Mouse (Mus musculus): ENCODE measurements at regions not wholly inside any gene's neighbourhood (a gene's known extent, or its start where the extent isn't known, plus 50 kb on each side); places are given as distances from the start of the nearest gene placed in this dataset.

DNA sequence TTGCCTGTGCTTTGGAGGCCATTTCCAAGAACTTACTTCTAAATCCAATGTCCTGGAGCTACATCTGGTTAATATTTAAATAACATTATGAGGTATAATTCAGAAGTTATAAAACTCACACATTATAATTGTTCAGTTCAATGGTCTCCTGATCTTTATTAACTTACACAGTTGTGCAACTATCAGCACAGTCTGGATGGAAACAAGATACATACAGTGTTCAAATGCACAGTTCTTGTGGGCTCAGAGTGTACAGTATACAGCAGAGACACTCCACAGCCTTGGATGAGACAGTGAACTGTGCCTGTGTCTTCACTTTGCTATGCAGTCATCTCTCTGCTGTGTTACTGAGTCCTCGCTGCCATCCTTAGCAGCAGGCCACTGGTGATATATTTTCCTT lies 121.8 kb upstream of the Zfand5 start:
- DNase-seq (ENCODE audit: low spot score in 2 of 2), result no peak

- no peak for DNase-seq (ENCODE audit: low spot score in 2 of 2)
Measured at GRCm38 (mm10) chr19:21146860-21147390, 125.2 kb upstream of the Zfand5 start.

DNA sequence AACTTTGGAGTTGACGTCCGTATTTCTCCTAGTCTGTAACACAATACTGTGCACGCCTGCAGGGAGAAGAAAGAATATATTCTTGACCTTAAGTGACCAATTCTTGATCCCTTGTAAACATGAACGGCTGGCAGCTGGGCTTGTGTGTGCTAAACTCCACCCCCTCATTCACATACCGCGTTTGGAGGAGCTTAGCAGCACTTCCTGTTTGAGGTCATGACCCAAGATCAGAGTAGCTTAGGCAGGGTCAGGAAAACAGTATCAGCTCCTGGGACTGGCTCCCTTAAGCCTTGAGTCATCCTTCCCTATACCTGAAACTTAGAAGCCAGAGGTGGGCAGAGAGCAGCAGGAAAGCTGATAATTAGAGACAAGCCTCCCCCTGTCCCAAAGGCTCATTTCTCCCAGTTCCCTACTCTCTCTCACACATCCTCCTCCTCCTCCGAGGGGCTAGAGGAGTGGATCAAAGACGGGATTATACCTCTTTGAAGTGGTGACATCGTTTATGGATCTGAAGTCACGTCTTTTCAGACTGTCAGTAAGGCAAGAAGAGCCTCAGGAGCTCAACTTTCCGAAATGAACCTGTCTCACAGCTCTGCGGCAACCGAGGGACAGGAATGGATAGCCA lies 127.3 kb upstream of the Zfand5 start:
- DNase-seq (ENCODE audit: low spot score in 2 of 2), result no peak

DNA sequence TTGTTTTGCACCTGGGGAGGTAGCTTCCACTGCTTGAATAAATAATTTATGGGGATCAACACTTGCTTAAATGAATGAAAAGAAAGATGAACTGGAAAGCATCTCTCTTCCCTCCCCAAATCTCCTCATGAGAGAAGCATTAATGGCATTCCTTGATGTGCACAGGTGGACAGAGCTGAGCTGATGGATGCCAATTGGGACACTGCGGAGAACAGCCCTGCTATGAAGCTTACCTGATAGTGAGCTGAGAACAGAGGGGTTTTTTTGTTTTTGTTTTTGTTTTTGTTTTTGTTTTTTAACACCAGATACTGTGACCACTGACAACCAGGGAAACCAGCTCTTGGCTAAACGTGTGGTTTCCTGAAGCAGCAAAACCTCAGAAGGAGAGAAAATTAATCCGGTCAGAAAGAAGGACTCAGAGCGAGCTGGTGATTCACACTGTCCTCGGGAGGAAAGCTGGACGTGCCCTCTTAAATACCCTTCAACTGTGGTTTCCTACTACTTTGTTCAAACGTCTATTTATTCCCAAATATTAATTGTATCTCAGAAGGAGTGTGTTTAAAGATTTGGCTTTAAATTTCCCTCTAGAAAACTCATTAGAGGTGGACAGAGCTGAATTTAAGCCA lies 128.0 kb upstream of the Zfand5 start:
- DNase-seq (ENCODE audit: low spot score in 2 of 2), result no peak

GRCm38 (mm10) chr19:21140456-21140855 lies 131.6 kb upstream of the Zfand5 start:
- DNase-seq (ENCODE audit: low spot score in 2 of 2), result no peak

- DNase-seq (ENCODE audit: low spot score in 2 of 2), result no peak
Measured at GRCm38 (mm10) chr19:21138998-21139495, 133.0 kb upstream of the Zfand5 start.

- DNase-seq (ENCODE audit: low spot score in 2 of 2), result no peak
Measured at GRCm38 (mm10) chr19:21136756-21137155, 135.3 kb upstream of the Zfand5 start.

- no peak for DNase-seq (ENCODE audit: low spot score in 2 of 2)
Measured at GRCm38 (mm10) chr19:21135998-21136380, 136.1 kb upstream of the Zfand5 start.

DNA sequence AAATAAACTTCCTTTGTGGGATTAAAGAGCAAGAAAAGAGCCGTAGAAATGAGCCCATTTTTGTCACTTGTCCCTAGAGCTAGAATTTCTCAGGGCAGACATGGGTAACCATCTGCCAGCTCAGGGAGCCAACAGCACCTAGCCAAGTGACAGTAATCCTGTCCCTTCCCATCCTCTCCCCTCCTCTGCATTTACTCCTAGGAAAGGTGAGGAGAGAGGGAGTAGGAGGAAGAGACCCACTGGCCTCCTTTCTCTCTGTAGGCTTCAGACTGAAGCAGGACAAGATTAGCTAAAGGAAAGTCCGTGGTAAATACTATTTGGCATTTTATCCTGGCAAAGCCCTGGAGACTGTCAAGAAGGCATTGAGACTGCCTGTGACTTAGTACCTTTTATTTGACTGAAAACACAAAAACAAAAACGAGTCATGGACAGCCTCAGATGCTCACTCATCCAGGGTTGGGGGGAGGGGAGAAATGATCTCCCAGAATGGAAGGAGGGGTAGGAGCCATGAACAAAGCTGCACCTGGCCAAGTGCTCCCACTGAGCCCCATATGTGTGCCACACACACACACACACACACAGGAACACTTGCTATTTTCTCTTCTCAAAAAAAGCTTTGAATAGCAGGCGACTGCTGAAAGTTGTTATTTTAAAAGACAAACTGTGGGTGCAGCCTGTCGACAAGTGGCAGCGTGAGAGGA lies 136.6 kb upstream of the Zfand5 start:
- no peak for DNase-seq (ENCODE audit: low spot score in 2 of 2)

DNA sequence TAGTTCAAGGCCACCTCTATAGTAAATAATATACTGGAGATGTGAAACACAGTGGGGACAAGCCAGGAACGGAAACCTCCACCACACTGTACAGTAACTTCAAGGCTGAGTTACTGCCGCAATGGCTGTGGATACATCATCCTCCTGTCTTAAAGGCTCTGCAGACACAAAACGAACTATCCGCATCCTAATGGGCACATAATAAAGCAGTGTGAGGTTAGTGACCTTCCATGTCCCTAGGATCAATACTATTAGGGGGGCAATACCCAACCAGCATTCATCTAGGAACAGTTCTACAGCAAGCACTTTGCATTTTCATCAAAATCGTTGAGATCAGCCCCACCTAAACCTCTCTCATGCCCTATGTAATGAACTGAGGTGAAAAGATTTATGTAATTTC lies 142.4 kb upstream of the Zfand5 start:
- no peak for DNase-seq (ENCODE audit: low spot score in 2 of 2)

GRCm38 (mm10) chr19:21127079-21127745 lies 144.9 kb upstream of the Zfand5 start:
- no peak for DNase-seq (ENCODE audit: low spot score in 2 of 2)

GRCm38 (mm10) chr19:21126670-21127069 lies 145.4 kb upstream of the Zfand5 start:
- DNase-seq (ENCODE audit: low spot score in 2 of 2), result no peak

GRCm38 (mm10) chr19:21119477-21119876 lies 152.6 kb upstream of the Zfand5 start:
- DNase-seq (ENCODE audit: low spot score in 2 of 2), result no peak

GRCm38 (mm10) chr19:21118782-21119181 lies 153.3 kb upstream of the Zfand5 start:
- DNase-seq (ENCODE audit: low spot score in 2 of 2), result no peak

DNA sequence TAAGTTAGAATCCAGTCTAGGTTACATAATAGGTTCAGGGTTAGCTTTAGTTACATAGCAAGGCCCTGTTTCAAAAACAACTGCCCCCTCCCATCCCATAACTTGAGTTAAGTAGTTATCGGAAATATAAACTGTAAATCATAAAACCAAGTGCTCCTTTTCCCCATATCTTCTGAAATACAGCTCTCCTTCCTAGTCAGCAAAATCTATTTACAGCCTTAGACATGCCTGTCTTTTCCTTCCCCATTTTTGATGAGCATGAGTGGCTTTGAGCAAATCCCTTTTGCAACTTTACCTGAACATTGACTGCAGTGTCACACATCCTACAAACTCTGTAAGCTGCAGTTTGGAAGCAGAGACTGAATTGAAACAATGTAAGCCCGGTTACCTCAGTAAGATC lies 156.4 kb upstream of the Zfand5 start:
- DNase-seq (ENCODE audit: low spot score in 2 of 2), result no peak

GRCm38 (mm10) chr19:21111836-21112235 lies 157.8 kb upstream of the Tmc1 start:
- no peak for DNase-seq (ENCODE audit: low spot score in 2 of 2)

DNA sequence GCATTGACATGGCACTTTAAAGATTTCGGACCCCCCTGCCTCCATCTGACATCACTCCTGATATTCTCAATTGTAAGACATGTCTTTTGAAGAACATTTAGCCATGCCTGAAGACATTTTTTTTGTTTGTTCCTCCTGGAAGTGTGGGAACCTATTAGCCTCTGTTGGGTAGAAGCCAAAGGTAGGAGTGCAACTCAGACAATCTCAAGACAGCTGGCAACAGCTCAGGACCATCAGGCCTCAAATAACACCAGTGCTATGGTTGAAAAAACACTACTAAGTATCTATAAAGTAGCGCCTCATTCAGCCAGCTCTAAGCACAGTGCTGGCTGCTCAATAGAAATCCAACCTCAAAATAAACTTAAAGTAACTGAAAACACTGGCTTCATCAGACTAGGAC lies 154.3 kb upstream of the Tmc1 start:
- no peak for DNase-seq (ENCODE audit: low spot score in 2 of 2)

DNA sequence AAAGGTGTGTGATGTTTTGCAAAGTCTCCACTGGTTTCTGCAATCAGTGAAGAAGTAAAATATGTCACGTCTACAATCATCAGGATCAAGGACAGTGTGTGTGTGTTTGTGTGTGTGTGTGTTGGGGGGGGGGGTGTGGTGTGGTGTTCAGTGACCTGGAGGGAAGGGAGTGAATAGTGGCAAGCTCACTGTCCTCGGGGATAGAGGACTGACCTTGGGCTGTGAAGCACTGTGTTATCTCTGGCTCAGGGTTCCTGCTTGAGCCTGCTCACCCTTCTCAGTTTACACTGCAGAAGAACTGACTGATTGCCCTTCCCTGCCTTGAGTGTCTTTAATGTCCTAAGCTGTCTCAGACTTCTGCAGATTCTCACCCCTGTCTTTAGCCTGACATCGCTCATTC lies 153.7 kb upstream of the Tmc1 start:
- DNase-seq (ENCODE audit: low spot score in 2 of 2), result no peak

GRCm38 (mm10) chr19:21107275-21107674 lies 153.3 kb upstream of the Tmc1 start:
- DNase-seq (ENCODE audit: low spot score in 2 of 2), result no peak

DNA sequence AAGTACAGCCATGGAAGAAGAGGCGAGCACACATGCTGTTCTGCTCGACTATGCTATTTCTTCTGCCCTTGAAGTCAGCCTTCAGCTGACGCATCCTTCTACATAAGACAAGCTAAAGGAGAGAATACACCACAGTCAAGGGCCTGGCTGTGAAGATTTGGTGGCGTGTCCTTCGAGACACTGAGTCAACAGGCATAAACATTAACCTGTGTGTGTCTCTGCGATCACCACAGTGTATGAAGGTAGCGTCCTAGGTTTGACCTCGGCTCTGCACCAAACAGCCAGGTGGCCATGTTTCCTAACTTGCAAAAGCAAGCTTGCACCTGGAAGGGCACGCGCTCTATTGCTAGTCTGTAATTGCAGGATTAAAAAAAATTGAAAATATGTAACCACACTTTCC lies 152.8 kb upstream of the Tmc1 start:
- no peak for DNase-seq (ENCODE audit: low spot score in 2 of 2)

DNA sequence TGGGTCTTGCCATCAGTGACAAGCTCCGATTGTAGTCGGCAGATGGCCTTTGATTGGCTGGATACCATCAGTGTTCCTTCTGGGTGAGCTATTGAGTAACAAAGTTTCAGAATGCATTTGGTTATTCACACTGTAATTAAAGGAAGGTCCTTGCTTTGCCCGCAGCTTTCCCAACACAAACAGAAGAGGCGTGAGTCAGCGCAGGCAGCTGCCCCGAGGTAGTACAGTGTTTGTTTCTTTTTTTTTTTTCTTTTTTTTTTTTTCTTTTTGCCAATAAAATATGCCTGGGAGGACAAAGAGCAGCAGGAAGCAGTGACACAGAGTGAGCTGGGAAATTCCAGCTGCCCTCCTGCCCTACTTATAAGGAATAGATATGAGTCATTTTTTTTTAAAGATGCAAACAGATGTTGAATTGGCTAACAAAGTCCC lies 152.3 kb upstream of the Tmc1 start:
- peak in 1 of 2 experiments; percentile 17 for DNase-seq (ENCODE audit: low spot score in 2 of 2)

DNA sequence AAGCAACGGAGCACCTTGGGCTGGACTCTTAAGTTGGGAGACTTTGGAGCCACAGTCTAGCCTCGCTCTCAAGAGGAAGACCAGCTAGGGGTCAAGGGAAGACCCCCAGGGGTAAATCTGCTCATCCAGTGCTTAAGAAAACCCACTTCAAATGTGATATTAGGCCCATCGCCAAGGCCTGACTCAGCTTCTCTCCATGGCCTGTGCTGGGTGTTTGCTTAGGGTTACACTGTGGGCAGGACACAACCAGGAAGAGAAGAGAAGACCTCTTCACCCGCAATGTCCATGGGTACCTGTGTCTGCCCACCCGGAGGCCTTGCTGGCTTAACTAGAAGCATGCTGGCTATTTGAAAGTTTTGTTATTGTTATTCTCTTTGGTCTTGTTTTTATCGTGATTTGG lies 151.0 kb upstream of the Tmc1 start:
- DNase-seq (ENCODE audit: low spot score in 2 of 2), result no peak
